16 mouse cellular contexts compared by ENCODE assay signal in the genomic region with DNA sequence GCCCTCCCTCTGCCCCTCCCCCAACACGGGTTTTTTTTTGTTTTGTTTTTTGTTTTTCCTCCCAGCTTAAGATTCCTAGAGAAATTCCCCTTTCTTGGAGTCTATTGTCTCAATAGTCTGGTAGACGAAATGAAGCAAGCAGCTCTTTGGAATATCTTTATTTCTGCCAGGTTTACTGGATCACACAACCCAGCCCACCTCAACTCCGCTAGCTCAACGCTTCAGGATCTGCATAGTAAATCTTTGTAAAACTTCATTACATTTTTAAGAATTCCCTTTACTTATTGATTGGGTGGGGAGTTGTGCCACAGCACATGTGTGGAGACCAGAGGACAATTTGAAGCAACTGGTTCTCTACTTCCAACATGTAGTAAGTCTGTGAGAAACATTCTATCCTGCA.
"Had no signal": no experiment of that assay in that cellular context is flagged by ENCODE, and none has a peak within 500 bp of the region (broad histone marks: within the 10 kb centered on the region; RNA-seq: fewer than 3 reads in every experiment).

No protein-coding gene starts in this region.

- H3K36me3 ChIP-seq: lung, embryonic 15.5 days; midbrain, embryonic 13.5 days; midbrain, embryonic 15.5 days; neural tube, embryonic 12.5 days; stomach, embryonic 15.5 days had no signal

- H3K4me2 ChIP-seq: lung, embryonic 15.5 days; midbrain, embryonic 11.5 days; midbrain, embryonic 13.5 days; midbrain, embryonic 15.5 days; neural tube, embryonic 12.5 days; stomach, embryonic 15.5 days had no signal

- H3K4me1 ChIP-seq: lung, embryonic 15.5 days; megakaryocyte, embryonic 14.5 days; neural tube, embryonic 12.5 days; stomach, embryonic 15.5 days had no signal

- ATAC-seq: lung, postnatal 0 days; midbrain, embryonic 13.5 days; midbrain, embryonic 15.5 days had no signal

- H3K9me3 ChIP-seq: lung, embryonic 15.5 days; midbrain, embryonic 13.5 days; midbrain, embryonic 15.5 days; neural tube, embryonic 12.5 days; stomach, embryonic 15.5 days had no signal

- H3K9ac ChIP-seq: lung, embryonic 15.5 days; midbrain, embryonic 13.5 days; midbrain, embryonic 15.5 days; neural tube, embryonic 12.5 days; stomach, embryonic 15.5 days had no signal

- DNase-seq: lung, adult 2 months; lung, postnatal 14 days; lung, postnatal 36 days; right cerebral cortex, postnatal 14 days; thymus, adult 2 months; thymus, postnatal 25 days had no signal

- H3K27ac ChIP-seq: lung, embryonic 15.5 days; macrophage; midbrain, embryonic 13.5 days; midbrain, embryonic 15.5 days; neural tube, embryonic 12.5 days; stomach, embryonic 15.5 days; stomach, postnatal 0 days had no signal

- H3K4me3 ChIP-seq: lung, embryonic 15.5 days; megakaryocyte, embryonic 14.5 days; midbrain, embryonic 13.5 days; midbrain, embryonic 15.5 days; neural tube, embryonic 12.5 days; stomach, embryonic 15.5 days had no signal

- H3K27me3 ChIP-seq: midbrain, embryonic 13.5 days; midbrain, embryonic 15.5 days; neural tube, embryonic 12.5 days; stomach, embryonic 15.5 days had no signal
